Mouse (Mus musculus) heart, postnatal 36 days (tissue): ENCODE results near the gene Ush2a. TPM values are rescaled to one million over a fixed set of nuclear protein-coding genes. Genes with fewer than 3 reads are reported as not detected.

ENCODE experiments used
- DNase-seq, 2 experiments: peaks; one replicate each; pipeline ENCODE4 v3.0.0; 2021 to 2022
- intact Hi-C: fragments of 180-260 bp; cut with DNase I; formaldehyde crosslinking; loops from one replicate; pipeline ENCODE4 v1.15.1; 2025
- total RNA-seq, 2 experiments: library from RNA; stranded (reverse); gene quantifications; 2 replicates each; pipeline ENCODE4 v1.2.3; 2021

Ush2a gene
- total RNA-seq, 2 experiments from 2014 or later: 0.05 to 0.11 TPM

- DNase-seq: peak; percentile 11 to 19
- intact Hi-C loops: no loop called here
Observed at GRCm38 (mm10) chr1:188993218-188993617, 731.4 kb downstream of the Ush2a start.

GRCm38 (mm10) chr1:188997921-188998320 lies 736.1 kb downstream of the Ush2a start:
- no peak for DNase-seq
- intact Hi-C loops: no loop called here

GRCm38 (mm10) chr1:188999981-189000380 lies 738.2 kb downstream of the Ush2a start:
- intact Hi-C loops: no loop called here
- no peak for DNase-seq

GRCm38 (mm10) chr1:189001815-189002214 lies 740.0 kb downstream of the Ush2a start:
- intact Hi-C loops: no loop called here
- DNase-seq: no peak

- intact Hi-C loops: no loop called here
- DNase-seq: no peak
Observed at GRCm38 (mm10) chr1:189004774-189005173, 743.0 kb downstream of the Ush2a start.

GRCm38 (mm10) chr1:189006267-189006666 lies 744.4 kb downstream of the Ush2a start:
- DNase-seq: no peak
- intact Hi-C loops: no loop called here

- intact Hi-C loops: no loop called here
- no peak for DNase-seq
Observed at GRCm38 (mm10) chr1:189006826-189007225, 745.0 kb downstream of the Ush2a start.

- intact Hi-C loops: no loop called here
- DNase-seq: peak; percentile 97 to 100
Observed at GRCm38 (mm10) chr1:189007239-189007979, 745.6 kb downstream of the Ush2a start, which contains the start of gene Kctd3. Gene Kctd3, minus strand, starts transcription at chr1:189007841.

GRCm38 (mm10) chr1:189007980-189008324 lies 746.1 kb downstream of the Ush2a start:
- DNase-seq: no peak

GRCm38 (mm10) chr1:189010671-189011070 lies 748.8 kb downstream of the Ush2a start:
- intact Hi-C loops: no loop called here
- no peak for DNase-seq

More at GRCm38 (mm10) chr1:189007980-189008324, 746.1 kb downstream of the Ush2a start:
- intact Hi-C loops: no loop called here

GRCm38 (mm10) chr1:189012846-189013586 lies 751.2 kb downstream of the Ush2a start:
- intact Hi-C loops: no loop called here

GRCm38 (mm10) chr1:189013587-189013921 lies 751.7 kb downstream of the Ush2a start:
- intact Hi-C loops: no loop called here
- DNase-seq: no peak

More at GRCm38 (mm10) chr1:189012846-189013586, 751.2 kb downstream of the Ush2a start:
- no peak for DNase-seq
